Mouse (Mus musculus) myocyte (in vitro differentiated cells): ENCODE results near the gene Mto1. TPM values are rescaled to one million over a fixed set of nuclear protein-coding genes. Genes with fewer than 3 reads are reported as not detected.
"Not testable (repeated sequence)": the region's sequence is repeated elsewhere in the genome, so short reads cannot be mapped to it uniquely, and the experiment has no call there.

Source experiments
- H3K27me3 ChIP-seq: one replicate; pipeline ENCODE4 v1.6.1; 2011; ENCODE audit not compliant: control insufficient read depth, insufficient read depth, insufficient read length
- H3K36me3 ChIP-seq: one replicate; pipeline ENCODE4 v1.6.1; 2011; ENCODE audit not compliant: control insufficient read depth, insufficient read depth
- H3K4me2 ChIP-seq: one replicate; pipeline ENCODE4 v1.6.1; 2011; ENCODE audit warnings: low read depth, control low read depth
- H3K4me3 ChIP-seq: one replicate; pipeline ENCODE4 v1.5.1; 2011; ENCODE audit warnings: mild to moderate bottlenecking, control low read depth, moderate library complexity
- H3K79me2 ChIP-seq: one replicate; pipeline ENCODE4 v1.6.1; 2011; ENCODE audit not compliant: control insufficient read depth, insufficient read depth
- H3ac ChIP-seq: one replicate; pipeline ENCODE4 v1.6.1; 2011; ENCODE audit not compliant: control insufficient read depth, insufficient read length
- CEBPB ChIP-seq: IDR thresholded peaks from 2 replicates; pipeline ENCODE4 v1.6.1; 2011; ENCODE audit warnings: mild to moderate bottlenecking, moderate library complexity; ENCODE audit not compliant: poor library complexity, insufficient read depth, severe bottlenecking
- E2F4 ChIP-seq: IDR thresholded peaks from one replicate; pipeline ENCODE4 v1.6.1; 2011; ENCODE audit warnings: mild to moderate bottlenecking, control low read depth, moderate library complexity; ENCODE audit not compliant: insufficient read depth
- MAX ChIP-seq: IDR thresholded peaks from one replicate; pipeline ENCODE4 v1.6.1; 2011; ENCODE audit warnings: low read depth, mild to moderate bottlenecking, control low read depth
- MYOD1 ChIP-seq, 3 experiments: IDR thresholded peaks; one replicate each; pipeline ENCODE4 v1.6.1; 2011; ENCODE audit warnings: control low read depth in 2 of 3, low read depth in 2 of 3, mild to moderate bottlenecking in 2 of 3, moderate library complexity in 1 of 3; ENCODE audit not compliant: insufficient read length in 2 of 3, control insufficient read depth in 1 of 3
- MYOG ChIP-seq, 3 experiments: IDR thresholded peaks; one replicate each; pipeline ENCODE4 v1.6.1; 2011; ENCODE audit warnings: control low read depth in 2 of 3, low read depth in 2 of 3, mild to moderate bottlenecking in 2 of 3; ENCODE audit not compliant: insufficient read length in 2 of 3, control insufficient read depth in 1 of 3, insufficient read depth in 1 of 3
- POLR2A ChIP-seq: IDR thresholded peaks from one replicate; pipeline ENCODE4 v1.6.1; 2011; ENCODE audit warnings: low read depth, mild to moderate bottlenecking, control low read depth, moderate library complexity; ENCODE audit not compliant: insufficient read length
- POLR2AphosphoS2 ChIP-seq: IDR thresholded peaks from one replicate; pipeline ENCODE4 v1.6.1; 2011; ENCODE audit warnings: low read depth, control low read depth; ENCODE audit not compliant: insufficient read length
- REST ChIP-seq: IDR thresholded peaks from one replicate; pipeline ENCODE4 v1.6.1; 2011; ENCODE audit warnings: mild to moderate bottlenecking, control low read depth, moderate library complexity; ENCODE audit not compliant: insufficient read depth, insufficient read length
- SRF ChIP-seq: IDR thresholded peaks from one replicate; pipeline ENCODE4 v1.6.1; 2011; ENCODE audit warnings: low read depth; ENCODE audit not compliant: control insufficient read depth, insufficient read length
- TCF12 ChIP-seq: IDR thresholded peaks from one replicate; pipeline ENCODE4 v1.6.1; 2011; ENCODE audit warnings: mild to moderate bottlenecking, control low read depth; ENCODE audit not compliant: poor library complexity, insufficient read depth, severe bottlenecking
- TCF3 ChIP-seq: IDR thresholded peaks from one replicate; pipeline ENCODE4 v1.6.1; 2011; ENCODE audit warnings: low read depth, control low read depth; ENCODE audit not compliant: insufficient read length
- USF1 ChIP-seq: IDR thresholded peaks from one replicate; pipeline ENCODE4 v1.6.1; 2011; ENCODE audit warnings: low read depth, mild to moderate bottlenecking, control low read depth, moderate library complexity
- polyA plus RNA-seq: library from polyadenylated mRNA; unstranded; fragments of >200 nt; fragmentation: generic; extraction: Trizol; gene quantifications from one replicate; pipeline ENCODE4 v1.2.1, GENCODE M21; 2012; ENCODE audit warnings: missing spikeins

The Mto1 gene
- polyA plus RNA-seq, 1 experiment: 10.8 TPM

- H3K36me3 ChIP-seq: peaks cover 47% of the 10 kb centered on the region
- H3ac ChIP-seq: peak overlapping the region; percentile 97
- H3K79me2 ChIP-seq: peaks cover 34% of the 10 kb centered on the region
- peak overlapping the region; percentile 84 for H3K4me2 ChIP-seq
- no peaks in the 10 kb centered on the region for H3K27me3 ChIP-seq
- TF ChIP-seq REST: no peak
- peak; percentile 88 for TF ChIP-seq POLR2AphosphoS2
- TF ChIP-seq TCF12: no peak
- no peak for TF ChIP-seq TCF3
- TF ChIP-seq USF1: no peak
- no peak for TF ChIP-seq MAX
- TF ChIP-seq CEBPB: no peak
- no peak for TF ChIP-seq E2F4
- TF ChIP-seq SRF: no peak
- peak; percentile 71 for TF ChIP-seq POLR2A
- no peak for TF ChIP-seq MYOG (IDR thresholded peaks at IDR 0.05; ENCODE audit: control insufficient read depth in 1 of 3, insufficient read depth in 1 of 3, insufficient read length in 2 of 3, low read depth in 2 of 3)
- no peak for TF ChIP-seq MYOD1 (IDR thresholded peaks at IDR 0.05; ENCODE audit: control insufficient read depth in 1 of 3, insufficient read length in 2 of 3, low read depth in 2 of 3)
- peak overlapping the region; percentile 99 for H3K4me3 ChIP-seq
Measured at GRCm38 (mm10) chr9:78480706-78481358, 32.8 kb downstream of the Mto1 start.

DNA sequence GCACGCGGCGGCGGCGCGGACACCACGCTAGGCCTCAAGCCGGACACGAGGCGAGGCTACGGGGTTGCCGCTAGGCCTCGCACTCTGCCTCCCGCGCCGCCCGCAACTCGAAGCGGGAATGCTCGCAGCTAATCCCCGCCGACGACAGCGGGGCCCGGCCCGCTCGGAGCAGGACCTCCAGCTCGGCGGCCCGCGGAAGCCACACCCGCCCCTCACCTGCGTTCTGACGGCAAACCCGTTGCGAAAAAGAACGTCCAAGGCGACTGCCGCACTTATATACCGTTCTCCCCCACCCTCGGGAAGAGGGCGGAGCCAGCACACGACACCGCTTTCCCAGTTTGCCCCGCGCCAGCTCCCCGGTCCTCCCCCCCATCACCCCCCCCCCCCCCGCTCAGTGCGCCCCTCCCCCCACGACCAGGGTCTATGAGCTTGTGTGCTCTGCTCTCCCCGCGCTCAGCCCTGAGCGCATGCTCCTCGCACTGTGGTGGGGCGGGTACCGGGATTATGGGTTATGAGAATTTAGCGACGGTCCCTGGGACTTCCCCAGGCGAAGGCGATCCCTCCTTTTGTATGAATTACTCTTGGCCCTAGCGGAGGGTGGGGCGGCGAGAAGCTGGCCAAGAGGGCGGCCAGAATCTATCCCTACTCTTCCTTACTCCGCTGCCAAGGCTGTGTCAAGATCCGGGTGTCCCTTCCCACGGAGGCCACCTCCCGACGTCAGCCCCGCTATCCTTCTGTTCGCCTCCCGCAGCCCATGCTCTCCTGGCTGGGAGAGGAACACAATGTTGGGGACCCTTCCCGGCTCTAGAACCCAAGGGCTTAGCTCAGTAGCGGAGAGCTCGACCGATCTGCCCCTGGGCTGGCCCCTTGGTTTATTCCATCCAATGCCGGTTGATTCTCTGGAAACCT lies 33.7 kb downstream of the Mto1 start:
- Histone ChIP-seq H3K4me3 (peak overlapping the region; percentile 99), H3K36me3 (peaks cover 38% of the 10 kb centered on the region), H3ac (peak overlapping the region; percentile 97), H3K79me2 (peaks cover 34% of the 10 kb centered on the region), H3K4me2 (peak overlapping the region; percentile 68), H3K27me3 (no peaks in the 10 kb centered on the region)
- TF ChIP-seq E2F4 (peak; percentile 23), POLR2A (peak; percentile 96), TCF3 (no peak), USF1 (no peak), POLR2AphosphoS2 (peak; percentile 100), REST (peak; percentile 43), TCF12 (no peak), SRF (no peak), MYOD1 (IDR thresholded peaks at IDR 0.05; ENCODE audit: control insufficient read depth in 1 of 3, insufficient read length in 2 of 3, low read depth in 2 of 3) (peak in 1 of 3 experiments; percentile 19), MAX (no peak), MYOG (IDR thresholded peaks at IDR 0.05; ENCODE audit: control insufficient read depth in 1 of 3, insufficient read depth in 1 of 3, insufficient read length in 2 of 3, low read depth in 2 of 3) (peak in 1 of 3 experiments; percentile 2), CEBPB (0 out of 2 replicates have a peak, but pooled peaks have one; percentile 19)

DNA sequence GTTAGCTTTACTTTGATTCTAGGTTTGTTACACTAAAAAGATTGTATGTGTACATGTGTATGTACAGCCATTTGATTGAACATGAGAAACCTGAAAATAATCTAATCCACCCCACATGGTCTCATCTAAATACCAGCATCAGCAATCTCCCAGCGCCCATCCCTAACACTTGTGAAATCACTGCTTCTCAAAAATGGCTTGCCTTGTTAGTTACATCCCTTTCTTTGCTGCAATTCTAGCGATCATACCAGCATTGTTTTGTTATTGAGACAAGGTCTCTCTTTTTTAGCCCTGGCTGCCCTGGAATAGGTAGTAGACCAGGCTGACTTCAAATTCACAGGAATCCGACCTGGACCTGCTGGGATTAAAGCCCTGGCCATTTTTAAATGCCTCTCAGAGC lies 34.4 kb downstream of the Mto1 start:
- TF ChIP-seq MYOD1 (IDR thresholded peaks at IDR 0.05; ENCODE audit: control insufficient read depth in 1 of 3, insufficient read length in 2 of 3, low read depth in 2 of 3) (no peak), USF1 (no peak), TCF3 (no peak), POLR2AphosphoS2 (no peak), MYOG (IDR thresholded peaks at IDR 0.05; ENCODE audit: control insufficient read depth in 1 of 3, insufficient read depth in 1 of 3, insufficient read length in 2 of 3, low read depth in 2 of 3) (no peak), MAX (no peak), E2F4 (no peak)
- H3K27me3 ChIP-seq: no peaks in the 10 kb centered on the region

GRCm38 (mm10) chr9:78484660-78485059 lies 36.7 kb downstream of the Mto1 start:
- Histone ChIP-seq H3K4me2 (no peak overlapping the region), H3K4me3 (no peak overlapping the region), H3K27me3 (no peaks in the 10 kb centered on the region), H3K79me2 (peaks cover 18% of the 10 kb centered on the region), H3K36me3 (peaks cover 8% of the 10 kb centered on the region), H3ac (no peak overlapping the region)
- TF ChIP-seq MYOD1 (IDR thresholded peaks at IDR 0.05; ENCODE audit: control insufficient read depth in 1 of 3, insufficient read length in 2 of 3, low read depth in 2 of 3) (no peak), E2F4 (no peak), TCF3 (no peak), SRF (no peak), REST (no peak), MAX (no peak), TCF12 (no peak)

More for the DNA sequence above, 34.4 kb downstream of the Mto1 start:
- Histone ChIP-seq H3K79me2 (peaks cover 34% of the 10 kb centered on the region), H3ac (peak overlapping the region; percentile 97), H3K4me2 (peak overlapping the region; percentile 68), H3K36me3 (peaks cover 31% of the 10 kb centered on the region), H3K4me3 (peak overlapping the region; percentile 99)

DNA sequence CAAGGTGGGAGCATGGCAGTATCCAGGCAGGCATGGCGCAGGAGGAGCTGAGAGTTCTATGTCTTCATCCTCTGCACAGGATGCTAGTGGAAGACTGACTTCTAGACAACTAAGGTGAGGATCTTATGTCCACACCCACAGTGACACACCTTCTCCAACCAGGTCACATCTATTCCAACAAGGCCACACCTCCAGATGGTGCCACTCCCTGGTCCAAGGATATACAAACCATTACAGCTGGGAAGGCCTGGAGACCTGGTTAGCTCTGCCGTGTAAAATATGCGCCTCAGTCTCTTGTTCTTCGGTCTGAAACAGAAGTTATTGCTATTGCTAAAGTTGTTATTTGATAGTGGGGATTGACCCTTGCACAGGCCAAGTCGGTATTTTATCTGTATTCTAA lies 40.0 kb downstream of the Mto1 start:
- H3K4me2 ChIP-seq: peak overlapping the region; percentile 92
- H3K4me3 ChIP-seq: peak overlapping the region; percentile 28
- not testable (repeated sequence) for H3K36me3 ChIP-seq, H3K27me3 ChIP-seq, H3ac ChIP-seq, H3K79me2 ChIP-seq
